Mouse (Mus musculus): ENCODE measurements around the gene Car8. TPM values are rescaled to one million over a fixed set of nuclear protein-coding genes. Genes with fewer than 3 reads are reported as not detected.

Gene Car8
- polyA plus RNA-seq, 1 experiment from 2014 or later, result 1.7 TPM

DNA sequence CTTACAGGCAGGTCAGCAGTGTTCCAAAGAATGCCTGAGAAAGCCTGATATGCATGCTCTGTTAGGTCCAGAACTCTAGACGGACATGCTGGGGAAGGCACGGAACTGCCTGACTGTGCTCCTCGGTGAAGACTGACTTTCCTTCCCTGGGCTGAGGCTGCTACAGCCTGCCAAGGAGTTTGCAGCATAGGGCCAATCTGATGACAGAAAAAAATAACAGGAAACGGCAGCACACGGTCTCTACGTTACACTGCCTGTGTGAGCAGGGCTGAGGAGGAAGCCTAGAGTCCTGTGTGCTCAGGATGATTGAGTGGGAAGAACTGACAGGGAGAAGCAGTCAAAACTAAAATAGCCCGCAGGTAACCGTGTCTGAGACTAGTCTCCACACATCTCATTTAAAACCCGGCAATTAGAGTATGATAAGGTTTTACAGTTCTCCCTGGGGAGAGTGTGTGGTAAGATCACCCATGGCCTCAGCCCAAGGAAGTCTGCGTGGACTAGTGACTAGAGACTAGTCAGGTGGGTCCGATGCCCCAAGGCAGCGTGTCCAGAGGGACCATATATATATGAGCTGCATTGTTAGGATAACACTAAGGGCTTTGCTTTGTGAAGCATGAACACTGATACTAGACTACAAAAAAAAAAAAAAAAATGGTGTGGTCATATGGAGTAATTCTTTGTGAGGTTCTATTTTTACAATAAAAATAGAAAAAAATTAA, 6.3 kb downstream of the Car8 start:
- Histone ChIP-seq H3K4me1 (replicated peaks; ENCODE audit: control insufficient read depth, insufficient read depth, low read length) (no peaks in the 10 kb centered on the region), H3K36me3 (ENCODE audit: control insufficient read depth, insufficient read depth, low read length) (no peaks in the 10 kb centered on the region), H3K4me2 (no peak overlapping the region), H3K4me3 (ENCODE audit: low read depth, low read length) (no peak overlapping the region), H3K9me3 (ENCODE audit: control insufficient read depth, low read length) (no peaks in the 10 kb centered on the region), H3K27me3 (replicated peaks; ENCODE audit: control insufficient read depth, insufficient read depth, low read length) (peaks cover 1% of the 10 kb centered on the region; the same call in 1 of the 2 replicates), H3K9ac (ENCODE audit: low read depth, low read length) (no peak overlapping the region), H3K27ac (ENCODE audit: low read depth, low read length) (no peak overlapping the region)
- 37% methylated on average over 12 of the region's 12 CpGs for WGBS
- no peak for DNase-seq (ENCODE audit: low spot score)
- peak; percentile 31; the same call in 1 of the 2 replicates for ATAC-seq (replicated peaks; ENCODE audit: low FRiP score)

DNA sequence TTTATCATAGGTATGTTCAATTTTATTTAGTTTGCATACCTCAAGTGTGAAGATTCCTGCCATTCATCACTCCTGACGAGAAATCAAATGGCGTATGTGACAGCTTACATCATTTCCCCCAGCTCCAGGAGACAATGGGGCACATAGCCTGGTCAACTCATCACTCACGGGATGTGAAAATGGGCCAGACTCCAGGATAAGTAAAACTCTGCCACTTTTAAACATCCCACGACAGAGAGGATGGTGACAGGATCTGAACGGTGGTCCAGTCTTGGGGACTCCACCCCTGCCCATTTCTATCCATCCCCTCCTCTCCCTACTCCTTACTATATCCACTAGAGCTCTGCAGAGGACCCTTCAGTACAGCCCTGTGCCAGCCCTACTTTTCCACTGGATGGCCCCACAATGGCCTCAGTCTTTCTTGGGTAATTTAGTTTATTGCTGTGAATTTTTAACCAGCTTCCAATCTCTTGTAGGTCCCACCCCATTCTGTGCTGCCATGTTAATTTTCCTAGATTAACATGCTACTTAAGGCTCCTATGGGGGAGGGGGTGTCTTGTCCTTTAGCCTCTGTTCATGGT, 7.5 kb downstream of the Car8 start:
- WGBS, result 82% methylated on average over 5 of the region's 5 CpGs
- H3K4me2 ChIP-seq, result no peak overlapping the region
- no peaks in the 10 kb centered on the region for H3K36me3 ChIP-seq (ENCODE audit: control insufficient read depth, insufficient read depth, low read length)
- ATAC-seq (replicated peaks; ENCODE audit: low FRiP score), result no peak
- DNase-seq (ENCODE audit: low spot score), result no peak
- H3K27me3 ChIP-seq (replicated peaks; ENCODE audit: control insufficient read depth, insufficient read depth, low read length), result no peaks in the 10 kb centered on the region
- H3K9me3 ChIP-seq (ENCODE audit: control insufficient read depth, low read length), result no peaks in the 10 kb centered on the region
- no peak overlapping the region for H3K27ac ChIP-seq (ENCODE audit: low read depth, low read length)
- H3K4me1 ChIP-seq (replicated peaks; ENCODE audit: control insufficient read depth, insufficient read depth, low read length), result no peaks in the 10 kb centered on the region
- no peak overlapping the region for H3K9ac ChIP-seq (ENCODE audit: low read depth, low read length)
- H3K4me3 ChIP-seq (ENCODE audit: low read depth, low read length), result no peak overlapping the region

DNA sequence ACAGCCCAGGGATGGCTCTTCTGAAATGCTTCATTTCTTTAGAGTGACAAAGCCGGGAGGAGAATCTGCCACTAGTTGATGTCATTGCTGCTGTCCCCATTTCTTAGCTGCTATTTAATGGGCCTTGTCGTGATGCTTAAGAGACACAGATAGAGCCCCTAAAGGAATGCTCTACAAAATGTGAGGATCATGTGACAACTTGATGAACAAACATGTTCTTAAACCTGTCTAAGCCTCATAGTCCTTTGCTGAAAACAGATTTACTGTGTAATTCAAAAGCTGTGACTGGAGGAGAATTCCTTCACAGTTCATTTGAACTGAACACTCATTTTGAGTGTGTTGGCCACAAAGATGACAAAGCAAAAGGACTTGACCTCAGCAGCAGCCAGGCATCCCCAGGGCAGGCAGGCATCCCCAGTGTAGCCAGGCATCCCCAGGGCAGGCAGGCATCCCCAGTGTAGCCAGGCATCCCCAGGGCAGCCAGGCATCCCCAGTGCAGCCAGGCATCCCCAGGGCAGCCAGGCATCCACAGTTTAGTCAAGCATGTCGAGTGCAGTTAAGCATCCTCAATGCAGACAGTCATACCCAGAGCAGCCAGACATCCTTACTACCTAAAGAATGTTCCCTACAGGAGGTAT, 9.1 kb downstream of the Car8 start:
- no peaks in the 10 kb centered on the region for H3K4me1 ChIP-seq (replicated peaks; ENCODE audit: control insufficient read depth, insufficient read depth, low read length)
- no peak overlapping the region for H3K9ac ChIP-seq (ENCODE audit: low read depth, low read length)
- 76% methylated on average over 3 of the region's 3 CpGs for WGBS
- H3K4me3 ChIP-seq (ENCODE audit: low read depth, low read length), result no peak overlapping the region
- H3K27ac ChIP-seq (ENCODE audit: low read depth, low read length), result no peak overlapping the region
- DNase-seq (ENCODE audit: low spot score) (no peak), ATAC-seq (replicated peaks; ENCODE audit: low FRiP score) (no peak)
- no peaks in the 10 kb centered on the region for H3K9me3 ChIP-seq (ENCODE audit: control insufficient read depth, low read length)
- no peaks in the 10 kb centered on the region for H3K36me3 ChIP-seq (ENCODE audit: control insufficient read depth, insufficient read depth, low read length)
- H3K27me3 ChIP-seq (replicated peaks; ENCODE audit: control insufficient read depth, insufficient read depth, low read length), result no peaks in the 10 kb centered on the region
- H3K4me2 ChIP-seq, result no peak overlapping the region

DNA sequence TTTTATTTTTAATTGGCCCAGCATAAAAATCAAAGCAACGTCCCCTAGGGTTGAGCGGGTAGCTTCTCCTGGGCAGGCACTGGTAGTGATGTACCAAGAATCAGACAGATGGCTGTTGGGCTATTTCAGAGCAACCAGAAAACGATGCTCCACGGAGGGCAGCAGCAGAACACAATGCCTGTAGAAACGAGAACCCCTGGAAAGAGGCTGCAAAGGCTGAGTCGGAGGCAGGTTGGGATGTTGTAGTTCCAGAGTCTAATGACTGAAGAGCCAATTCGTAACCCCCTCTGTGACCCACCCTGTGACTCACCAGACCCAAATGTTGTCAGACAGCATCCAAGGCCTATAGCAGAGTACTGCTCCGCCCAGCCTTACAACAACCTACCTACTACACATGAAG, 19.9 kb downstream of the Car8 start:
- H3K27me3 ChIP-seq (replicated peaks; ENCODE audit: control insufficient read depth, insufficient read depth, low read length), result no peaks in the 10 kb centered on the region
- no peak for ATAC-seq (replicated peaks; ENCODE audit: low FRiP score)

DNA sequence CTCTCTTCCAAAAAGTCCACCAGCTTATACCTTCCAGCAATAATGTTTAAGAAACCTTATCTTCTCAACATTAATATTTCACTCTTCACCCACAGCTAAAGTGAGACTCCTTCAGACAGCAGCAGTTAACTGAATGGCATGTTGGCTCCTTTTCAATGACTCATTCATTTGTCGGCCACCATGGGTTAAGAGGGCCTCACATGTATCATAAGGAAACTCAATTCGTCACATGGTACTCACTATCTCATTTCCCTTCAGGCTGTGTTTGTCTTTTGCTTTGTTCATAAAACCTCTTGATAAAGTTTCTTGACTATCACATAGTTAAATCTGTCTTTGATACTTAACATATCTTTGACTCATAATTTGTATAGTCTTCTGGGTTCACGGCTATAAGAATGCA, 20.8 kb downstream of the Car8 start:
- Histone ChIP-seq H3K4me1 (replicated peaks; ENCODE audit: control insufficient read depth, insufficient read depth, low read length) (no peaks in the 10 kb centered on the region), H3K4me3 (ENCODE audit: low read depth, low read length) (no peak overlapping the region), H3K36me3 (ENCODE audit: control insufficient read depth, insufficient read depth, low read length) (no peaks in the 10 kb centered on the region), H3K9ac (ENCODE audit: low read depth, low read length) (no peak overlapping the region), H3K27me3 (replicated peaks; ENCODE audit: control insufficient read depth, insufficient read depth, low read length) (no peaks in the 10 kb centered on the region), H3K27ac (ENCODE audit: low read depth, low read length) (no peak overlapping the region), H3K9me3 (ENCODE audit: control insufficient read depth, low read length) (no peaks in the 10 kb centered on the region), H3K4me2 (no peak overlapping the region)
- 38% methylated on average over 3 of the region's 3 CpGs for WGBS
- DNase-seq (ENCODE audit: low spot score), result no peak
- no peak for ATAC-seq (replicated peaks; ENCODE audit: low FRiP score)

More for the DNA sequence above, 19.9 kb downstream of the Car8 start:
- H3K4me2 ChIP-seq, result no peak overlapping the region
- 89% methylated on average over 8 of the region's 8 CpGs for WGBS
- no peak for DNase-seq (ENCODE audit: low spot score)
- H3K36me3 ChIP-seq (ENCODE audit: control insufficient read depth, insufficient read depth, low read length), result no peaks in the 10 kb centered on the region
- no peaks in the 10 kb centered on the region for H3K4me1 ChIP-seq (replicated peaks; ENCODE audit: control insufficient read depth, insufficient read depth, low read length)
- no peak overlapping the region for H3K27ac ChIP-seq (ENCODE audit: low read depth, low read length)
- no peak overlapping the region for H3K9ac ChIP-seq (ENCODE audit: low read depth, low read length)
- no peak overlapping the region for H3K4me3 ChIP-seq (ENCODE audit: low read depth, low read length)
- H3K9me3 ChIP-seq (ENCODE audit: control insufficient read depth, low read length), result no peaks in the 10 kb centered on the region

DNA sequence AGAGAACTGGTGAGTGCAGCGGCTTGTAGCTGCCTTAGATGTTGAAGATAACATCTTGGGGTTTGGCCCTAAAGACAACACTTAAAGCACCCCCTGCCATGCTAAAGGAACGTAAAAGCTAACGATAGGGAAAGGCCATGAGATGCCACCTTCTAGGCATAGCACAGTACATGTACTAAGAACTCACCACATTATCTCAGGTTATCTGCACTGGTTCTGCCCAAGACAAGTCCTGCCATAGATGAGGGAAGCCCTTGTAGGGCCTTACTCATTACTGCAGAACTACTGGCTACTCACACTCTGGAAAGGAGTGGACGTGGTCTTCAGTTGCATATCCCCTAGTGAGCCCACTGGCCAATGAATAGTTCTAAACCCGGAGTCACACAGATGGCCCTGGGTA, 21.6 kb downstream of the Car8 start:
- no peaks in the 10 kb centered on the region for H3K9me3 ChIP-seq (ENCODE audit: control insufficient read depth, low read length)
- no peak overlapping the region for H3K27ac ChIP-seq (ENCODE audit: low read depth, low read length)
- no peak overlapping the region for H3K4me2 ChIP-seq
- H3K36me3 ChIP-seq (ENCODE audit: control insufficient read depth, insufficient read depth, low read length), result no peaks in the 10 kb centered on the region
- DNase-seq (ENCODE audit: low spot score) (no peak), ATAC-seq (replicated peaks; ENCODE audit: low FRiP score) (no peak)
- no peaks in the 10 kb centered on the region for H3K27me3 ChIP-seq (replicated peaks; ENCODE audit: control insufficient read depth, insufficient read depth, low read length)
- H3K4me1 ChIP-seq (replicated peaks; ENCODE audit: control insufficient read depth, insufficient read depth, low read length), result no peaks in the 10 kb centered on the region
- H3K9ac ChIP-seq (ENCODE audit: low read depth, low read length), result no peak overlapping the region
- no peak overlapping the region for H3K4me3 ChIP-seq (ENCODE audit: low read depth, low read length)
- WGBS, result 66% methylated on average over 5 of the region's 5 CpGs

DNA sequence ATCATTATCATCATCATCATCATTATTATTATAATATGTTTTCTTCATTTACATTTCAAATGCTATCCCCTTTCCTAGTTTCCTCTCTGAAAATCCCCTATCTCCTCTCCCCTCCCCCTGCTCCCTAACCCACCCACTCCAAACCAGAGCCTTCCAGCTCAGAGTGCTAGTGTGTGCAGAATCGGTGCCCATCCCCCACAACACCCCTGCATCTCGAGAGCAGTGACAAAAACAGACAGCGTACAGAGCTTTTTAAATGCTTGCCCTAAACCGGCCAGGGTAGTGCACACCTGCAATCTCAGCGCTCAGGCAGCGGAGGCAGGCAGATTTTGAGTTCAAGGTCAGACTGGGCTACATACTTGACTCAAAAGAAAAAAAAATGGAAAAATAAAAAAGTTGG, 22.3 kb downstream of the Car8 start:
- DNase-seq (ENCODE audit: low spot score), result no peak
- no peak for ATAC-seq (replicated peaks; ENCODE audit: low FRiP score)
- WGBS, result 51% methylated on average over 6 of the region's 6 CpGs
- Histone ChIP-seq H3K27me3 (replicated peaks; ENCODE audit: control insufficient read depth, insufficient read depth, low read length) (no peaks in the 10 kb centered on the region), H3K36me3 (ENCODE audit: control insufficient read depth, insufficient read depth, low read length) (no peaks in the 10 kb centered on the region), H3K4me2 (no peak overlapping the region), H3K4me1 (replicated peaks; ENCODE audit: control insufficient read depth, insufficient read depth, low read length) (no peaks in the 10 kb centered on the region), H3K9ac (ENCODE audit: low read depth, low read length) (no peak overlapping the region), H3K9me3 (ENCODE audit: control insufficient read depth, low read length) (no peaks in the 10 kb centered on the region), H3K27ac (ENCODE audit: low read depth, low read length) (no peak overlapping the region), H3K4me3 (ENCODE audit: low read depth, low read length) (no peak overlapping the region)

DNA sequence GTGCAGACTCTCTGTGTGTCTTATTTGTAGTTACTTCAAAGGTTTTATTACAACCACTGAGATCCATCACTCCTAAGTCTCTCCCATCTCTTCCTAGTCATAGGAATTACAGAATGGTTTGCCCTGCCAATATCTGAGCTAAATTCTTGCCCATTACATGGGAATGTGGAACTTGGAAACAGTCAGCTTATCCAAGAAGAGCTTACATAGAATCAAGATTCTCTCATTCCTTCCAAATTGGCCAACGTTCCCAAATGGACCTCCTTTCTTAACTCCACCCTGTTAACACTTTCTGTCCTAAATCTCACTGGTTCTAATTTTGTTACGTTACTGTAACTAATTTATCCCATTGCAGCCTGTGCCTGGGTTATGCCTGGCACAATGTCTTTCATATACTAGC, 25.2 kb downstream of the Car8 start:
- H3K4me2 ChIP-seq, result no peak overlapping the region
- no peak overlapping the region for H3K27ac ChIP-seq (ENCODE audit: low read depth, low read length)
- DNase-seq (ENCODE audit: low spot score) (no peak), ATAC-seq (replicated peaks; ENCODE audit: low FRiP score) (no peak)
- no peak overlapping the region for H3K4me3 ChIP-seq (ENCODE audit: low read depth, low read length)
- no peaks in the 10 kb centered on the region for H3K27me3 ChIP-seq (replicated peaks; ENCODE audit: control insufficient read depth, insufficient read depth, low read length)
- no peaks in the 10 kb centered on the region for H3K9me3 ChIP-seq (ENCODE audit: control insufficient read depth, low read length)
- no peak overlapping the region for H3K9ac ChIP-seq (ENCODE audit: low read depth, low read length)
- 71% methylated on average over 2 of the region's 2 CpGs for WGBS
- H3K36me3 ChIP-seq (ENCODE audit: control insufficient read depth, insufficient read depth, low read length), result no peaks in the 10 kb centered on the region
- no peaks in the 10 kb centered on the region for H3K4me1 ChIP-seq (replicated peaks; ENCODE audit: control insufficient read depth, insufficient read depth, low read length)
